Mouse (Mus musculus) urinary bladder, postnatal 25 days (tissue): ENCODE measurements at regions not wholly inside any gene's neighbourhood (a gene's known extent, or its start where the extent isn't known, plus 50 kb on each side); places are given as distances from the start of the nearest gene placed in this dataset.

Experiments
- DNase-seq: peaks from one replicate; pipeline ENCODE4 v3.0.0; 2022; ENCODE audit warnings: low spot score

- DNase-seq: no peak
These were observed 193.0 kb downstream of the Cdc5l start for GRCm38 (mm10) chr17:45240545-45240944.

GRCm38 (mm10) chr17:45237246-45237645, 196.3 kb downstream of the Cdc5l start:
- DNase-seq: no peak

- no peak for DNase-seq
These were observed 198.1 kb downstream of the Cdc5l start for GRCm38 (mm10) chr17:45235401-45235800.

- DNase-seq: no peak
These were observed 200.7 kb downstream of the Cdc5l start for GRCm38 (mm10) chr17:45232874-45233273.

GRCm38 (mm10) chr17:45227190-45227589, 206.3 kb downstream of the Cdc5l start:
- DNase-seq: no peak

- DNase-seq: no peak
These were observed 207.1 kb downstream of the Cdc5l start for GRCm38 (mm10) chr17:45226486-45226885.

GRCm38 (mm10) chr17:45221625-45222024, 211.9 kb downstream of the Cdc5l start:
- DNase-seq: no peak

GRCm38 (mm10) chr17:45217126-45217525, 216.4 kb downstream of the Cdc5l start:
- DNase-seq: no peak

GRCm38 (mm10) chr17:45215067-45216049, 218.2 kb downstream of the Cdc5l start:
- peak; percentile 33 for DNase-seq

GRCm38 (mm10) chr17:45210984-45211383, 222.6 kb downstream of the Cdc5l start:
- no peak for DNase-seq

- DNase-seq: no peak
These were observed 224.2 kb downstream of the Cdc5l start for GRCm38 (mm10) chr17:45209387-45209663.

GRCm38 (mm10) chr17:45208596-45209386, 224.7 kb downstream of the Cdc5l start:
- DNase-seq: no peak

GRCm38 (mm10) chr17:45195779-45196178, 237.8 kb downstream of the Cdc5l start:
- no peak for DNase-seq

GRCm38 (mm10) chr17:45194786-45195281, 238.7 kb downstream of the Cdc5l start:
- no peak for DNase-seq

- DNase-seq: no peak
These were observed 240.0 kb downstream of the Cdc5l start for GRCm38 (mm10) chr17:45193456-45194025.

- DNase-seq: no peak
These were observed 246.1 kb downstream of the Cdc5l start for GRCm38 (mm10) chr17:45187402-45187801.

GRCm38 (mm10) chr17:45176340-45176739, 257.2 kb downstream of the Cdc5l start:
- no peak for DNase-seq

- no peak for DNase-seq
These were observed 264.1 kb downstream of the Cdc5l start for GRCm38 (mm10) chr17:45169257-45169994.
